Mouse (Mus musculus) forebrain, embryonic 11.5 days (tissue): Measurements from ENCODE around the gene Sp6. TPM values are rescaled to one million over a fixed set of nuclear protein-coding genes. Genes with fewer than 3 reads are reported as not detected.

ENCODE experiments used
- ATAC-seq: fragments of 200-750 bp; cut with Nextera tagmentation; replicated peaks from 2 replicates; pipeline ENCODE4 v1.8.0; 2017; ENCODE audit warnings: moderate TSS enrichment; ENCODE audit not compliant: low FRiP score
- DNase-seq: peaks from one replicate; pipeline ENCODE4 v3.0.0-alpha.2; 2017; ENCODE audit warnings: low spot score
- H3K27ac ChIP-seq: fragments of 300-500 bp; sonication (generic); 2 replicates; pipeline ENCODE4 v1.5.1; 2014; ENCODE audit warnings: low read depth, low read length
- H3K27me3 ChIP-seq: fragments of 300-500 bp; sonication (generic); 2 replicates; pipeline ENCODE4 v1.6.1; 2014; ENCODE audit warnings: mild to moderate bottlenecking, low read length, mixed read lengths; ENCODE audit not compliant: control insufficient read depth, insufficient read depth
- H3K36me3 ChIP-seq: fragments of 300-500 bp; sonication (generic); 2 replicates; pipeline ENCODE4 v1.6.1; 2014; ENCODE audit warnings: mild to moderate bottlenecking, low read length, moderate library complexity, mixed read lengths; ENCODE audit not compliant: control insufficient read depth, insufficient read depth
- H3K4me1 ChIP-seq: fragments of 300-500 bp; sonication (generic); replicated peaks from 2 replicates; pipeline ENCODE4 v1.6.1; 2014; ENCODE audit warnings: low read length, mixed read lengths; ENCODE audit not compliant: control insufficient read depth, insufficient read depth
- H3K4me2 ChIP-seq: fragments of 300-500 bp; sonication (generic); 2 replicates; pipeline ENCODE4 v1.6.1; 2014; ENCODE audit warnings: low read depth, mild to moderate bottlenecking, low read length, moderate library complexity, mixed read lengths; ENCODE audit not compliant: severe bottlenecking
- H3K4me3 ChIP-seq: fragments of 300-500 bp; sonication (generic); 2 replicates; pipeline ENCODE4 v1.5.1; 2014; ENCODE audit warnings: low read depth, low read length
- H3K9ac ChIP-seq: fragments of 300-500 bp; sonication (generic); 2 replicates; pipeline ENCODE4 v1.6.1; 2014; ENCODE audit warnings: low read length
- H3K9me3 ChIP-seq: fragments of 300-500 bp; sonication (generic); 2 replicates; pipeline ENCODE4 v1.6.1; 2016; ENCODE audit warnings: low read length, mixed read lengths; ENCODE audit not compliant: control insufficient read depth
- WGBS: fragments of 180-500 bp; shearing (Covaris S2); extraction: QIAGEN DNeasy Blood & Tissue Kit; methylation state at CpG from one replicate; pipeline ENCODE4 v1.1.7; 2014; 5-methylcytosine and 5-hydroxymethylcytosine counted together
- polyA plus RNA-seq: library from polyadenylated mRNA; unstranded; fragments of >200 nt; fragmentation: Nextera tagmentation; extraction: Ambion mirVana; gene quantifications from 2 replicates; pipeline ENCODE4 v1.2.1, GENCODE M21; 2014

The Sp6 gene
- polyA plus RNA-seq, 1 experiment from 2014 or later, result not detected

DNA sequence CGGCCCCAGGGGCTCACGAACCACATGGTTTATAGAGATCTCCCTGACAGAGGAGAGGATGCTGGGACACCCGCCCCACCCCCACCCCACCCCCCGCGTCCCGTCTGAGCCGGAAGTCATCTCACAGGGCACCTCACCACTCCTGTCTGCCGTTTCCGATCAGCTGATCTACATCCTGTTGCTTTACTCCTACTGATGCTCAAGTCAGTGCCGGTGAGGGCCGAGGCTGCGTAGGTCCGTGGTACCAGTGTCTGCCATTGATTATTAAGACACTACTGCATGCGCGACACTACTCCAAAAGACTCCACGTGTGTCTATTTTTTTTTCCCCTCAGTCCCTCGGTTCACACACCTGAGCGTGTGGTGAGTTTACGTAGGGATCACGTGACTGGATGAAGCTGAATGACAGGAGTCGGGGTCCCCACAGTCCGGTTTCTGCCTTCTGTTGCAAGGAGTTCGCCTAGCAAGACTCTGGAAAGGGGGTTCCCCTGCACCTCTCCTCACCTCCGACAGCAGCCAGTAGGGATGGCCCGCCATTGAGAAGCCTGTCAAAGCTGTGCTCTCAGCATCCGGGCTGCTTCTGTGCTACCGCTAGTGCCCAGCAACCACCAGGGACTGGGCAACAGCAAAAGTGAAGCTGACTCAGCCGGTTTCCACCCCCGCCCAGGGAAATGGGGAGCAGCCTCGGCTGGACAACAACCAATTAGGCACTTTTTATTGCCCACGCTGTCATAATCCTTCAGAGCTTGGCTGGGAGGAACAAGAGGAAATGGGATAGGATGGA lies 25.1 kb upstream of the Sp6 start:
- Histone ChIP-seq H3K27ac (no peak overlapping the region), H3K4me1 (peaks cover 5% of the 10 kb centered on the region; the same call in 1 of the 2 replicates), H3K4me3 (peak overlapping the region; percentile 18), H3K9me3 (no peaks in the 10 kb centered on the region; the same call in 1 of the 2 replicates), H3K9ac (peak overlapping the region; percentile 32), H3K27me3 (peaks cover 7% of the 10 kb centered on the region; the same call in 1 of the 2 replicates), H3K4me2 (peak overlapping the region; percentile 62), H3K36me3 (no peaks in the 10 kb centered on the region)
- 6% methylated on average over 31 of the region's 31 CpGs for WGBS
- ATAC-seq, result no peak
- DNase-seq, result peak; percentile 55

DNA sequence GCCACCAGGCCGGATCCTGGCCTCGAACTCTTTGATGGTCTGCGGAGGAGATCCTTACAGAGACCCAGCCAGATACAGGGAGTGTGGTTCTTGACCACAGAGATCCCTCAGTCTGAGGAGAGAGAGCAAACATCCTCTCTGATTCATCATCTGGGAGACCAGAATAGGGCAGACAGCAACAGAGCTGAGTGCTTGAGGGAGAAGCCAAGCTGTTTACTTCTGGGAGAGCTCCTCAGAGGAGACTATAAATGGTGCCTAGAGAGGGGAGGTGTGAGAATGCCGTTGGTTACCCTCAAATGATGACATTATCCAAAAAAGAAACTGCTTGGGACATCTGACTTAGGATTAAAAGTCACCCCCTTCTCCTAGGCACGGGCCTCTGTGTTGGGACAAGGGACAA lies 21.7 kb upstream of the Sp6 start:
- peaks cover 9% of the 10 kb centered on the region; the same call in 1 of the 2 replicates for H3K4me1 ChIP-seq
- peaks cover 2% of the 10 kb centered on the region; the same call in 1 of the 2 replicates for H3K27me3 ChIP-seq
- WGBS, result 84% methylated on average over 5 of the region's 5 CpGs
- H3K9ac ChIP-seq, result no peak overlapping the region
- H3K4me2 ChIP-seq, result no peak overlapping the region
- no peak for ATAC-seq
- no peak overlapping the region for H3K27ac ChIP-seq
- H3K36me3 ChIP-seq, result no peaks in the 10 kb centered on the region
- DNase-seq, result no peak
- no peak overlapping the region for H3K4me3 ChIP-seq
- no peaks in the 10 kb centered on the region; the same call in 1 of the 2 replicates for H3K9me3 ChIP-seq

DNA sequence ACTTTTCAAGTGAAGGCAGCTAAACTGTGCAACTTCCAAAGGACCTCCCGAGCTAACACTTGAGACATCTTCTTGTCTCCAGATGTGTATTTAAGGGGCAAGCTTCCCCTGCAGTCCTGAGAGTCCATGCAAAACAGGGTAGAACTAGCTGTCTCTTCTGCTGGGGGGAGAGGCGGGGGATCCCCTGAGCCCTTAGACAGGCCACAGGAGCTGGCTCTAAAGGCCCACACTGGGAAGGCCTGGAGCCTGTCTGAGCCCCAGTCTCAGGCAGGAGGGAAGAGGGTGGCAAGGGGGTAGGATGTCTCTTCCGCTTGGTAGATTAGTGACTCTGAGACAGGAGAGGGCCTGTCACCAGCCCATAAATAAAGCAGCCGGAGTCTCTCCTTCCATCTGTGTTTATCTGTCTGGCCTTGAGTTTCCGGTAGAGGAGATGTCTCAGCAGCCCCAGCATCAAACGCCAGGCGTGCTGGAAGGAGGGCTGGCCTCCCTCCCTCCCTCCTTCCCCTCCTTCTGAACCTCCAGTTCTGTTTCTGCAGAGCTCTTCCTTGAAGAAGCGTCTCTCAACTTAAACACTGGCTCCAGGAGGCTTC lies 20.4 kb upstream of the Sp6 start:
- H3K4me2 ChIP-seq, result no peak overlapping the region
- 61% methylated on average over 8 of the region's 8 CpGs for WGBS
- no peaks in the 10 kb centered on the region; the same call in 1 of the 2 replicates for H3K9me3 ChIP-seq
- no peak for DNase-seq
- H3K4me3 ChIP-seq, result no peak overlapping the region
- no peak overlapping the region for H3K27ac ChIP-seq
- H3K4me1 ChIP-seq, result peaks cover 17% of the 10 kb centered on the region
- no peak overlapping the region for H3K9ac ChIP-seq
- no peaks in the 10 kb centered on the region for H3K36me3 ChIP-seq
- H3K27me3 ChIP-seq, result no peaks in the 10 kb centered on the region; the same call in 1 of the 2 replicates
- ATAC-seq, result no peak

DNA sequence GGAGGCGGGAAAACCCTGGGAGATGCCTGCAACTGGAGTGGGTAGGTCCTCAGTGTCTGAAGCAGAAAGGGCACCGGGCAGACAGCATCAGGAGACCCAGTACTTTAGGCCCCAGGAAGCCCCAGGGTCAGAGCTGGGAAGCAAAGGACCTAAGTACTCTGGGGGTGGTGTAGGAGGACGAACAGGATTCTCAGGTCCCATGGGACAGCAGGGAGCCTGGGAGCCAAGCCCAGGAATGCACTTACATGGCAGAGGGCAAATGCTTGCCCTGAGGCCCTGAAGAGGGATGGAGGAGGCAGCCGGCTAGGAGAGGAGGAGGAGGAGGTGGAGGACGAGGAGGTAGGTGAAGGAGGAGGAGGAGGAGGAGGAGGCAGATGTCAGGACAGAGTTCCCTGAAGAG lies 18.2 kb upstream of the Sp6 start:
- no peak overlapping the region for H3K4me2 ChIP-seq
- ATAC-seq (no peak), DNase-seq (no peak)
- H3K36me3 ChIP-seq, result no peaks in the 10 kb centered on the region
- no peak overlapping the region for H3K9ac ChIP-seq
- peaks cover 16% of the 10 kb centered on the region for H3K4me1 ChIP-seq
- WGBS, result 23% methylated on average over 5 of the region's 5 CpGs
- H3K27me3 ChIP-seq, result no peaks in the 10 kb centered on the region; the same call in 1 of the 2 replicates
- H3K4me3 ChIP-seq, result no peak overlapping the region
- no peak overlapping the region for H3K27ac ChIP-seq
- H3K9me3 ChIP-seq, result no peaks in the 10 kb centered on the region

DNA sequence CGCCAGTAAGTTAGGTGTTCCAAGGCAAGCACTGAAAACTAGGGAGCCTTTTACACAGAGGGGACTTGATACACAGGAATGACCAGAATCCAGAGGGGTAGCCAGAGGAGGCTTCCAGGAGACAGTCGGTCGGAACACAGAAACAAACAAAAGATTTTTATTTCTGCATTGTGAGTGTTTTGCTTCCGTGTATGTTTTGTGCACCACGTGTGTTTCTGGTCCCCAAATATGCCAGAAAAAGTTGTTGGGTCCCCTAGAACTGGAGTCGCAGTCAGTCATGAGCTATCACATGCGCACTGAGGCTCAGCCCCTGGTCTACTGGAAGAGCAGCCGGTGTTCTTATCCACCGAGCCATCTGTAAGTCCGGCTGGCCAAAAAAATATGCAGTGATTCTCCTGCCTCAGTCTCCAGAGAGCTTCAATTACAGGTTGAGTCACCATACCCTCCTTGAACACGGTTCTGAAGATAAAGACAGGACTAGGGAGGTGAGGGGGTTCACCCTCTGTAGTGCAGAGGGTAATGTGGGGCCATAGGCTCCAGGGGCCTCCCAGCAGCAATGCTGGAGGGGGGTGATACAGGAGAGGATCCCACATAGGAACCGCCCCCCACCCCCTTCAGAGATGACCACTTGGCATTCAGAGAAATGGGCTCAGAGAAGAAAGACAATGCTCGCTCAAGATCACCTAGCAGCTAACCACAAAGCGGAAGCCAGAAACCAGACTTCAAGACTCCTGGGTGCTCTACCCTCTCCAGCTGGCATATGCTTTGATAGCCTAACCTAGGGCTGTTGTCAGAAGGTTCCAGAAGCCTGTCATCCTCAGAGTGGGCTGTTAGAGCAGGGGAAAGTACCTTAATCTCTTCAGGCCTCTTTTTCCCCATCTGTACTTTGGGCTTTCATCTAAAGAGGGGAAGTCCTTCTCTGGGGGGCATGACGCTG lies 17.1 kb upstream of the Sp6 start:
- H3K9me3 ChIP-seq, result no peaks in the 10 kb centered on the region
- no peak overlapping the region for H3K4me3 ChIP-seq
- ATAC-seq (no peak), DNase-seq (no peak)
- no peak overlapping the region for H3K4me2 ChIP-seq
- H3K36me3 ChIP-seq, result no peaks in the 10 kb centered on the region
- H3K9ac ChIP-seq, result no peak overlapping the region
- H3K27me3 ChIP-seq, result no peaks in the 10 kb centered on the region; the same call in 1 of the 2 replicates
- no peak overlapping the region for H3K27ac ChIP-seq
- H3K4me1 ChIP-seq, result peaks cover 21% of the 10 kb centered on the region
- 78% methylated on average over 15 of the region's 15 CpGs for WGBS

DNA sequence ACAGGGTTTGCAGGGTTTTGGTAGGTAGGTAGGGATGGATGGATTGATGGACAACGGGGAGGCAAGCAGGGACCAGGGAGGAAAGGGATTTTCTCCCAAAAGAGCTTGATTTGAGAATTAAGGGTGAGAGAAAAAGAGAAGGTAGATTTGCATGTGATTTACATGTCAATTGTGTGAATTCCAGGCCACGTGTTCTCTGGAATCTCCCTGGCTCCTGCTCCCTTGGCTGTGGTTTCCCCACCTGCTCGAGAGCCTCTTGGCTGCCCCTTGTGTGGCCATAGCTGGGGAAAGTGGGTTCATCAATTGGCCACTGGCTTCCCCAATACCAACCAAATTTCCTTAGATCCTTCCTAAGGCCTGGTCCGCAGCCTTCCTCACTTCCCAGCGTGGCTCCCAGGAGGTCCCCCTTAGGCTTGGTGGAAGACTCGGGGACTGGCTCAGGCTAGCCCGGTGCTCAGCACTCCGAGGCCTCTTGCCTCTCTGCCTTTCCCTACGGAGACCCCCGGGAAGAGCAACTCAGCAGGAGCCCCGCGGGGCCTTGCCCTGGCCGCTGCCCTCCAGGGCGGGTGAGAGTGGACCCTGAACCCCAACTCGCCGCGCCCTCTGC lies 16.3 kb upstream of the Sp6 start:
- peak overlapping the region; percentile 50; the same call in 1 of the 2 replicates for H3K27ac ChIP-seq
- no peaks in the 10 kb centered on the region; the same call in 1 of the 2 replicates for H3K27me3 ChIP-seq
- peak overlapping the region; percentile 63 for H3K4me2 ChIP-seq
- H3K9me3 ChIP-seq, result no peaks in the 10 kb centered on the region
- H3K4me1 ChIP-seq, result peaks cover 24% of the 10 kb centered on the region
- 4% methylated on average over 17 of the region's 17 CpGs for WGBS
- DNase-seq (no peak), ATAC-seq (peak; percentile 75)
- H3K9ac ChIP-seq, result peak overlapping the region; percentile 70
- H3K4me3 ChIP-seq, result peak overlapping the region; percentile 25
- no peaks in the 10 kb centered on the region for H3K36me3 ChIP-seq

DNA sequence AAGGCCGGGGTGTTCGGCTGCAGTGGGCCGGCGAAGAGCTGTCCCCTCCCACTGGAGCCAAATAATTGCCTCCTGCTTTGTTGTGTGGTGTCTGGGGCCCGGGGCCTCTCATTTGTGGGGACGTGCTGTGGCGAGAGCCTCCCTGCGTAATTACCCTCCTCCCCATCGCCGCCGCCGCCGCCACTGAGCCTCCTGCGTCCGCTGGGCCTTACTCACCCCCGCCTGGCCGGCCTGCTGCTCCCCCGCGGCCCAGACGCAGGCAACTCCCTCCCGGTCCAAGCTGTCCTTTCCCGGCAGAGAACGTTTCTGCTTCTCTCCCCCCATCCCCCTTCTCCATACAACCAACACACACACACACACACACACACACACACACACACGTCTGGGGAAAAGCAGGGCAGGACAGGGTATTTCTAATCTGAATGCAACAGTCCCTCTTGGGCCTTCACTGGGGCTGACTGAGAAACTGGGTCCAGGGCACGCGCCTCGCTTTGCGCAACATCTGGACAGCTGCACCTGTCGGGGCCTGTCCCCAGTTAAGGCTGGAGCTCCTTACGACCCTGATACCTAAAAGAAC lies 15.7 kb upstream of the Sp6 start:
- WGBS, result 1% methylated on average over 27 of the region's 30 CpGs
- H3K4me1 ChIP-seq, result peaks cover 24% of the 10 kb centered on the region
- peak overlapping the region; percentile 63 for H3K4me2 ChIP-seq
- peak; percentile 79 for ATAC-seq
- peak; percentile 83 for DNase-seq
- no peaks in the 10 kb centered on the region for H3K9me3 ChIP-seq
- H3K27me3 ChIP-seq, result no peaks in the 10 kb centered on the region; the same call in 1 of the 2 replicates
- H3K27ac ChIP-seq, result peak overlapping the region; percentile 50; the same call in 1 of the 2 replicates
- H3K9ac ChIP-seq, result peak overlapping the region; percentile 70
- H3K4me3 ChIP-seq, result peak overlapping the region; percentile 25
- no peaks in the 10 kb centered on the region for H3K36me3 ChIP-seq
